Mouse (Mus musculus) T-helper 17 cell (primary cell): ENCODE measurements around the gene Slc38a7.

Experiments
- in situ Hi-C, 2 experiments: fragments of 300-600 bp; cut with MboI, MseI; formaldehyde crosslinking; loops; 1 replicate in 1 of 2; 2 replicates in 1 of 2; pipeline ENCODE4 v1.15.1; 2025; ENCODE audit warnings: high pct_unique_total_duplicates in 2 of 2

The Slc38a7 gene

GRCm38 (mm10) chr8:95850326-95850725 lies 3.0 kb downstream of the Slc38a7 start:
- in situ Hi-C loops: no loop called here

GRCm38 (mm10) chr8:95848734-95849464 lies 4.4 kb downstream of the Slc38a7 start:
- in situ Hi-C loops: no loop called here

GRCm38 (mm10) chr8:95848061-95848551 lies 5.2 kb downstream of the Slc38a7 start:
- in situ Hi-C loops: no loop called here

GRCm38 (mm10) chr8:95845026-95845425 lies 8.3 kb downstream of the Slc38a7 start:
- in situ Hi-C loops: no loop called here

- in situ Hi-C loops: no loop called here
Measured at GRCm38 (mm10) chr8:95843968-95844367, 9.4 kb downstream of the Slc38a7 start.

- in situ Hi-C loops: no loop called here
Measured at GRCm38 (mm10) chr8:95841436-95841835, 11.9 kb downstream of the Slc38a7 start.

- in situ Hi-C loops: no loop called here
Measured at GRCm38 (mm10) chr8:95839289-95839688, 14.1 kb downstream of the Slc38a7 start.

GRCm38 (mm10) chr8:95837266-95837665 lies 16.1 kb downstream of the Slc38a7 start:
- in situ Hi-C loops: no loop called here

GRCm38 (mm10) chr8:95835891-95836290 lies 17.4 kb downstream of the Slc38a7 start:
- in situ Hi-C loops: no loop called here

- in situ Hi-C loops: no loop called here
Measured at GRCm38 (mm10) chr8:95833435-95833984, 19.8 kb downstream of the Slc38a7 start.

GRCm38 (mm10) chr8:95832603-95833434 lies 20.5 kb downstream of the Slc38a7 start:
- in situ Hi-C loops: no loop called here

- in situ Hi-C loops: no loop called here
Measured at GRCm38 (mm10) chr8:95830144-95830543, 23.2 kb downstream of the Slc38a7 start.

- in situ Hi-C loops: loop anchor here in 1 of 2 experiments (10.0 kb wide), 1 partner anchor 220 kb away; no protein-coding TSS in a partner anchor
Measured at GRCm38 (mm10) chr8:95825162-95825561, 28.2 kb downstream of the Slc38a7 start, which contains the start of gene Sap18b. TSS of gene Sap18b (plus strand) at chr8:95825346.

GRCm38 (mm10) chr8:95822699-95823098 lies 30.6 kb downstream of the Slc38a7 start:
- in situ Hi-C loops: loop anchor here in 1 of 2 experiments (10.0 to 25.0 kb wide), 2 partner anchors 218 to 735 kb away; partner anchors contain the start of gene Katnb1

GRCm38 (mm10) chr8:95822096-95822495 lies 31.2 kb downstream of the Slc38a7 start:
- in situ Hi-C loops: loop anchor here in 1 of 2 experiments (10.0 to 25.0 kb wide), 2 partner anchors 217 to 735 kb away; partner anchors contain the start of gene Katnb1

GRCm38 (mm10) chr8:95821266-95821665 lies 32.1 kb downstream of the Slc38a7 start:
- in situ Hi-C loops: loop anchor here in 1 of 2 experiments (10.0 to 25.0 kb wide), 2 partner anchors 216 to 734 kb away; partner anchors contain the start of gene Katnb1

GRCm38 (mm10) chr8:95818211-95818610 lies 35.1 kb downstream of the Slc38a7 start:
- in situ Hi-C loops: loop anchor here in 1 of 2 experiments (25.0 kb wide), 1 partner anchor 731 kb away; the partner anchor contains the start of gene Katnb1

- in situ Hi-C loops: loop anchor here in 1 of 2 experiments (25.0 kb wide), 1 partner anchor 730 kb away; the partner anchor contains the start of gene Katnb1
Measured at GRCm38 (mm10) chr8:95817597-95817996, 35.7 kb downstream of the Slc38a7 start.

- in situ Hi-C loops: loop anchor here in 1 of 2 experiments (25.0 kb wide), 1 partner anchor 729 kb away; the partner anchor contains the start of gene Katnb1
Measured at GRCm38 (mm10) chr8:95816044-95816708, 37.2 kb downstream of the Slc38a7 start.

GRCm38 (mm10) chr8:95810184-95810591 lies 43.2 kb downstream of the Slc38a7 start:
- in situ Hi-C loops: loop anchor here in 1 of 2 experiments (25.0 kb wide), 1 partner anchor 723 kb away; the partner anchor contains the start of gene Katnb1
